Mouse (Mus musculus) retina, postnatal 7 days (tissue): ENCODE data around the gene Olfr566.

Experiments used
- DNase-seq: peaks from one replicate; pipeline ENCODE4 v3.0.0-alpha.2; 2012; ENCODE audit warnings: low read depth, low spot score

Olfr566 gene

DNA sequence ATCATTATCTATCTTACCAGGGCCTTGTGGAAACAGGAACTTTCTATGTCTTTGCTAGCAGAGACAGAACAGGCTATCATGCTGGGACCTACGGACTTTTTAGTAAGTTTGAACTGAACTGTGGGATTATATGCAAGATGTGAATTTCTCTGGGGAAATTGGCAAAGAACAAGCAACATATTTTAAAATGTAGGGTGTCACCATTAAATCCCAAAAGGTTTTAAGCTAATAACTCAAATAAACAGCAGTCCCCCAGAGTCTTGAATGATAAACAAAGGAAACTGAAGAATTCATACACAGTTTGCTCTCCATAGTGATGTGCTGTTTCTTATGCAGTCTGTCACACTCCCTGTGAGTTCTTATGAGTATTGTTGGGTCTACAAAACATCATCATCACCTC, at the start of gene Olfr566:
Olfr566 (minus strand) TSS at position 101 of the 400 bp plus-strand sequence.
- no peak for DNase-seq

DNA sequence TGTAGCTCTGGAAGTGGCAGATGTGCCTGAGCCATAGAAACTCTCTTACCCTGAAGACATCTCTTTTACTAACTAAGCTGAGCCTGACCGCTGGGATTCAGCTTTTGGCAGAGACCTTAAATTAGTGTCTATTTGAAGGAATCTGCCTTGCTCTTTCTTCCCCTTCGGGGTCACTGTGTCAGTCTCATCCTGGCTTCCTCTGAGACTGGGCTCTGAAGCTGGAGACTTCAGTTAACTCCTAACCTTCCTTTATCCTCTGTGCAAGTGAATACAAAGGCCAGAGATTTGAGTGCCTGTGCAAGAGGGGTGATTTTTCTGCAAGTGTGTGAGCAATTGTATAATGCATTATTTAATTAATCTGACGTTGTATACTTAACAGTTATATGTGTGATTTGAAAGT, 32.2 kb upstream of the Olfr566 start, which contains the start of gene Olfr569:
Olfr569 (minus strand) TSS at position 101 of the 400 bp plus-strand sequence.
- DNase-seq = no peak

DNA sequence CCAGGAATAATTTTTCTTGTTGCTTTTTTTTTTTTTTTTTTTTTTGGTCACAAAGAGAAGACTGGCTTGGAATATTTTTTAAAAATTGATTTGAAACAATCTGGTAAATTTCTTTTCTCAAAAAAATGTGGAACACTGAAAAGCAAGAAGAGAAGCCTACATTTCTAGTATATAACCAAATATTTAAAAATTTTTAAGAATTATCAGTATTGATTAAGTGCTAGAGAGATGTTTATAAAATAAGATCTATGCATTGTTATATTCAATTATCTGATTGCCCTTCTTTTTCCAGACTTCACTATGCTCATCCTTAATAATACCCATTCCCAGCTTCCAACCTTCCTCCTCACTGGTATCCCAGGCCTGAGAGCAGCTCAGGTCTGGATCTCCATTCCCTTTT, 18.3 kb upstream of the Olfr566 start, which contains the start of gene Olfr568:
Olfr568 (plus strand) TSS at position 301 of the 400 bp plus-strand sequence.
- DNase-seq = no peak

DNA sequence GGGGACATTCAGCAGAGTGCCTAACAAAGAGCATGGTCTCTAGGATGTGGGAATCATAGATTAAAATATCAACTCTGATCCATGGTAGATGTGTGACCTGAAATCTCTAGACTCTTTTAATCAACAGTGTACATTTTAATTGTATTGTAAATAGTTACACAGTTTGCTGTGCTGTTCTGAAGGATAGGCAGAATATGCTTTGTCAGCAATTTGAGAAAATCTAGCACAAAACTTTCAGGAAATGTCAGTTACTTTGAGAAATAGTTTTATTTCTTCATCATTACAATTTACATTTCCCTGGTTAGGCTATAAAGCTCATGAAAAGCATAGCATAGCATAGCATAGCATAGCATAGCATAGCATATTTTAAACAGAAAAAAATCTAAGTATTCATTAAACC, 2.8 kb downstream of the Olfr566 start:
- DNase-seq = no peak
